Mouse (Mus musculus) stomach, postnatal 0 days (tissue): ENCODE results near the gene Ckmt1. TPM values are rescaled to one million over a fixed set of nuclear protein-coding genes. Genes with fewer than 3 reads are reported as not detected.

Experiments used
- ATAC-seq: fragments of 200-750 bp; cut with Nextera tagmentation; 2 replicates; pipeline ENCODE4 v1.8.0; 2017; ENCODE audit not compliant: low FRiP score, low TSS enrichment
- DNase-seq: peaks from one replicate; pipeline ENCODE4 v3.0.0-alpha.2; 2016; ENCODE audit warnings: low spot score
- H3K27ac ChIP-seq: fragments of 300-500 bp; sonication (generic); replicated peaks from 2 replicates; pipeline ENCODE4 v1.5.1; 2014; ENCODE audit warnings: mild to moderate bottlenecking, control low read depth
- H3K27me3 ChIP-seq: fragments of 300-500 bp; sonication (generic); 2 replicates; pipeline ENCODE4 v1.6.1; 2014; ENCODE audit warnings: low read length; ENCODE audit not compliant: control insufficient read depth, insufficient read depth
- H3K36me3 ChIP-seq: fragments of 300-500 bp; sonication (generic); 2 replicates; pipeline ENCODE4 v1.6.1; 2014; ENCODE audit warnings: low read length, mixed read lengths; ENCODE audit not compliant: control insufficient read depth, insufficient read depth
- H3K4me1 ChIP-seq: fragments of 300-500 bp; sonication (generic); replicated peaks from 2 replicates; pipeline ENCODE4 v1.6.1; 2014; ENCODE audit warnings: antibody characterized with exemption; ENCODE audit not compliant: control insufficient read depth, insufficient read depth
- H3K4me2 ChIP-seq: fragments of 300-500 bp; sonication (generic); replicated peaks from 2 replicates; pipeline ENCODE4 v1.6.1; 2014; ENCODE audit warnings: low read depth, mild to moderate bottlenecking, control low read depth, moderate library complexity
- H3K4me3 ChIP-seq: fragments of 300-500 bp; sonication (generic); 2 replicates; pipeline ENCODE4 v1.5.1; 2014; ENCODE audit warnings: low read depth, low read length, control low read depth
- H3K9ac ChIP-seq: fragments of 300-500 bp; sonication (generic); 2 replicates; pipeline ENCODE4 v1.6.1; 2014; ENCODE audit warnings: mild to moderate bottlenecking, low read length, control low read depth, mixed read lengths
- H3K9me3 ChIP-seq: fragments of 300-500 bp; sonication (generic); 2 replicates; pipeline ENCODE4 v1.6.1; 2016; ENCODE audit warnings: low read length; ENCODE audit not compliant: control insufficient read depth
- CTCF ChIP-seq: IDR thresholded peaks from 2 replicates; pipeline ENCODE4 v1.5.1; 2016; ENCODE audit warnings: antibody characterized with exemption, low read depth, mild to moderate bottlenecking, moderate library complexity
- EP300 ChIP-seq: optimal IDR thresholded peaks from 2 replicates; pipeline ENCODE3; 2016; ENCODE audit warnings: antibody characterized with exemption
- WGBS: fragments of 180-500 bp; shearing (Covaris S2); extraction: QIAGEN DNeasy Blood & Tissue Kit; methylation state at CpG from one replicate; pipeline ENCODE4 v1.1.7; 2014; 5-methylcytosine and 5-hydroxymethylcytosine counted together
- polyA plus RNA-seq: library from polyadenylated mRNA; unstranded; fragments of >200 nt; fragmentation: Nextera tagmentation; extraction: Ambion mirVana; gene quantifications from 2 replicates; pipeline ENCODE4 v1.2.1, GENCODE M21; 2015

Gene Ckmt1
- polyA plus RNA-seq, 1 experiment from 2014 or later: 625 TPM

- no peak overlapping the region for H3K9ac ChIP-seq
- DNase-seq (peak; percentile 82), ATAC-seq (no peak)
- no peak overlapping the region for H3K4me2 ChIP-seq
- H3K27me3 ChIP-seq: no peaks in the 10 kb centered on the region
- TF ChIP-seq CTCF (peak; percentile 89), EP300 (no peak)
- H3K27ac ChIP-seq: no peak overlapping the region
- WGBS: 12% methylated on average over 8 of the region's 8 CpGs
- no peaks in the 10 kb centered on the region for H3K4me1 ChIP-seq
- H3K4me3 ChIP-seq: no peak overlapping the region
- H3K36me3 ChIP-seq: no peaks in the 10 kb centered on the region
- H3K9me3 ChIP-seq: no peaks in the 10 kb centered on the region
Observed at GRCm38 (mm10) chr2:121396624-121397023, 39.1 kb downstream of the Ckmt1 start.

DNA sequence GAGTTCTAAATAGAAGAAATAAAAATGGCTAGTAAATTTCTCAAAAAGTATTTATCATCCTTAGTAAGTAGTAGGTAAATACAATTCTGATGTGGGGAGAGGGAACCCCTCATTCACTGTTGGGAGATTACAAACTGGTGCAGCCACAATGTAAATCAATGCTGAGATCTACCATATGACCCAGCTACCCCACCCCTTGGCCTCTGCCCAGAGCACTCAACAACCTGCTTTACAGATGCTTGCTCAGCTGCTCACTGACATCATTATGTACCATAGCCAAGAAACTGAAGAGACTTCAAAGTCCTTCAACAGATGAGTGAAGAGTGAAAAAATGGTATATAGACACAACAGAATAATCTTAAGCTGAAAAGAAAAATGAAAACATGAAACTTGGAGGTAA lies 45.8 kb downstream of the Ckmt1 start:
- Histone ChIP-seq H3K36me3 (no peaks in the 10 kb centered on the region), H3K9me3 (no peaks in the 10 kb centered on the region), H3K9ac (no peak overlapping the region), H3K4me3 (no peak overlapping the region), H3K27ac (no peak overlapping the region), H3K4me2 (no peak overlapping the region), H3K27me3 (no peaks in the 10 kb centered on the region), H3K4me1 (no peaks in the 10 kb centered on the region)
- DNase-seq (no peak), ATAC-seq (no peak)
- TF ChIP-seq CTCF: no peak
- no peak for TF ChIP-seq EP300

GRCm38 (mm10) chr2:121408160-121408559 lies 50.6 kb downstream of the Ckmt1 start:
- peak; percentile 66 for DNase-seq
- no peak overlapping the region for H3K4me2 ChIP-seq
- no peak overlapping the region for H3K27ac ChIP-seq
- no peaks in the 10 kb centered on the region for H3K9me3 ChIP-seq
- 38% methylated on average over 4 of the region's 4 CpGs for WGBS
- no peak overlapping the region for H3K4me3 ChIP-seq
- H3K36me3 ChIP-seq: no peaks in the 10 kb centered on the region
- no peak overlapping the region for H3K9ac ChIP-seq
- H3K4me1 ChIP-seq: no peaks in the 10 kb centered on the region
- ATAC-seq: no peak
- TF ChIP-seq CTCF (peak; percentile 67), EP300 (no peak)
- no peaks in the 10 kb centered on the region for H3K27me3 ChIP-seq

GRCm38 (mm10) chr2:121412843-121413386 lies 55.4 kb downstream of the Ckmt1 start:
- peak overlapping the region; percentile 99 for H3K27ac ChIP-seq
- peak overlapping the region; percentile 60 for H3K4me2 ChIP-seq
- no peaks in the 10 kb centered on the region for H3K27me3 ChIP-seq
- DNase-seq (no peak), ATAC-seq (peak; percentile 1)
- no peak for TF ChIP-seq CTCF
- no peak for TF ChIP-seq EP300
- 5% methylated on average over 4 of the region's 4 CpGs for WGBS
- H3K36me3 ChIP-seq: no peaks in the 10 kb centered on the region
- H3K9me3 ChIP-seq: no peaks in the 10 kb centered on the region
- H3K4me3 ChIP-seq: peak overlapping the region; percentile 97
- peak overlapping the region; percentile 99 for H3K9ac ChIP-seq
- H3K4me1 ChIP-seq: no peaks in the 10 kb centered on the region

Other genes starting within 250 kb of the Ckmt1 start
- gene Tgm7, start 247.9 kb upstream of the Ckmt1 start, polyA plus RNA-seq: not detected in 2 replicates
- gene Adal, start 217.3 kb upstream of the Ckmt1 start, polyA plus RNA-seq: 9.6 and 9.7 TPM in 2 replicates
- 12.6 and 14.9 TPM in 2 replicates for gene Lcmt2, start 217.1 kb upstream of the Ckmt1 start, polyA plus RNA-seq
- gene Tubgcp4, start 187.1 kb upstream of the Ckmt1 start, polyA plus RNA-seq: 14.2 and 15.4 TPM in 2 replicates
- gene Zscan29, start 186.6 kb upstream of the Ckmt1 start, polyA plus RNA-seq: 5.5 and 5.8 TPM in 2 replicates
- 9.6 and 10.6 TPM in 2 replicates for gene Trp53bp1, start 86.3 kb upstream of the Ckmt1 start, polyA plus RNA-seq
- 1.3 and 2.1 TPM in 2 replicates for gene Map1a, start 68.1 kb upstream of the Ckmt1 start, polyA plus RNA-seq
- 13.9 and 14.1 TPM in 2 replicates for gene Ppip5k1, start 2.3 kb upstream of the Ckmt1 start, polyA plus RNA-seq
- 0.01 and 0.04 TPM in 2 replicates for gene Strc, start 29.5 kb downstream of the Ckmt1 start, polyA plus RNA-seq
- gene Pdia3, start 56.1 kb downstream of the Ckmt1 start, polyA plus RNA-seq: 613 and 617 TPM in 2 replicates
- 1.0 and 1.3 TPM in 2 replicates for gene Catsper2, start 56.1 kb downstream of the Ckmt1 start, polyA plus RNA-seq
- 4.9 and 5.4 TPM in 2 replicates for gene Ell3, start 86.6 kb downstream of the Ckmt1 start, polyA plus RNA-seq
- 416 and 486 TPM in 2 replicates for gene Serf2, start 91.5 kb downstream of the Ckmt1 start, polyA plus RNA-seq
- 75.9 and 82.4 TPM in 2 replicates for gene Hypk, start 95.6 kb downstream of the Ckmt1 start, polyA plus RNA-seq
- 0.11 and 0.16 TPM in 2 replicates for gene Serinc4, start 99.1 kb downstream of the Ckmt1 start, polyA plus RNA-seq
- 25.2 and 27.6 TPM in 2 replicates for gene Mfap1b, start 116.4 kb downstream of the Ckmt1 start, polyA plus RNA-seq
- gene Mfap1a, start 149.0 kb downstream of the Ckmt1 start, polyA plus RNA-seq: 11.5 and 12.2 TPM in 2 replicates
- 2.4 and 3.4 TPM in 2 replicates for gene Wdr76, start 149.0 kb downstream of the Ckmt1 start, polyA plus RNA-seq